Mouse (Mus musculus) midbrain, embryonic 13.5 days (tissue): ENCODE data around the gene Kiz. TPM values are rescaled to one million over a fixed set of nuclear protein-coding genes. Genes with fewer than 3 reads are reported as not detected.

Experiments
- ATAC-seq: fragments of 200-750 bp; cut with Nextera tagmentation; 2 replicates; pipeline ENCODE4 v1.8.0; 2017; ENCODE audit warnings: mild to moderate bottlenecking, moderate TSS enrichment, moderate library complexity
- H3K27ac ChIP-seq: fragments of 300-500 bp; sonication (generic); 2 replicates; pipeline ENCODE4 v1.5.1; 2015; ENCODE audit warnings: inconsistent platforms, mild to moderate bottlenecking, moderate library complexity
- H3K27me3 ChIP-seq: fragments of 300-500 bp; sonication (generic); 2 replicates; pipeline ENCODE4 v1.6.1; 2015; ENCODE audit warnings: mild to moderate bottlenecking, inconsistent platforms
- H3K36me3 ChIP-seq: fragments of 300-500 bp; sonication (generic); 2 replicates; pipeline ENCODE4 v1.6.1; 2015; ENCODE audit warnings: mild to moderate bottlenecking, inconsistent platforms
- H3K4me1 ChIP-seq: fragments of 300-500 bp; sonication (generic); replicated peaks from 2 replicates; pipeline ENCODE4 v1.6.1; 2015; ENCODE audit warnings: inconsistent platforms
- H3K4me2 ChIP-seq: fragments of 300-500 bp; sonication (generic); replicated peaks from 2 replicates; pipeline ENCODE4 v1.6.1; 2015; ENCODE audit warnings: moderate library complexity, mild to moderate bottlenecking, inconsistent platforms
- H3K4me3 ChIP-seq: fragments of 300-500 bp; sonication (generic); replicated peaks from 2 replicates; pipeline ENCODE4 v1.5.1; 2015; ENCODE audit warnings: mild to moderate bottlenecking, inconsistent platforms
- H3K9ac ChIP-seq: fragments of 300-500 bp; sonication (generic); replicated peaks from 2 replicates; pipeline ENCODE4 v1.6.1; 2015; ENCODE audit warnings: mild to moderate bottlenecking, inconsistent platforms
- H3K9me3 ChIP-seq: fragments of 300-500 bp; sonication (generic); 2 replicates; pipeline ENCODE4 v1.6.1; 2016; ENCODE audit warnings: mild to moderate bottlenecking, inconsistent platforms
- WGBS: fragments of 180-500 bp; shearing (Covaris S2); methylation state at CpG from one replicate; pipeline ENCODE4 v1.1.7; 2015; 5-methylcytosine and 5-hydroxymethylcytosine counted together
- polyA plus RNA-seq: library from polyadenylated mRNA; unstranded; fragments of >200 nt; fragmentation: Nextera tagmentation; extraction: Ambion mirVana; gene quantifications from 2 replicates; pipeline ENCODE4 v1.2.1, GENCODE M21; 2015

Kiz gene
- polyA plus RNA-seq, 1 experiment from 2014 or later: 34.9 TPM

DNA sequence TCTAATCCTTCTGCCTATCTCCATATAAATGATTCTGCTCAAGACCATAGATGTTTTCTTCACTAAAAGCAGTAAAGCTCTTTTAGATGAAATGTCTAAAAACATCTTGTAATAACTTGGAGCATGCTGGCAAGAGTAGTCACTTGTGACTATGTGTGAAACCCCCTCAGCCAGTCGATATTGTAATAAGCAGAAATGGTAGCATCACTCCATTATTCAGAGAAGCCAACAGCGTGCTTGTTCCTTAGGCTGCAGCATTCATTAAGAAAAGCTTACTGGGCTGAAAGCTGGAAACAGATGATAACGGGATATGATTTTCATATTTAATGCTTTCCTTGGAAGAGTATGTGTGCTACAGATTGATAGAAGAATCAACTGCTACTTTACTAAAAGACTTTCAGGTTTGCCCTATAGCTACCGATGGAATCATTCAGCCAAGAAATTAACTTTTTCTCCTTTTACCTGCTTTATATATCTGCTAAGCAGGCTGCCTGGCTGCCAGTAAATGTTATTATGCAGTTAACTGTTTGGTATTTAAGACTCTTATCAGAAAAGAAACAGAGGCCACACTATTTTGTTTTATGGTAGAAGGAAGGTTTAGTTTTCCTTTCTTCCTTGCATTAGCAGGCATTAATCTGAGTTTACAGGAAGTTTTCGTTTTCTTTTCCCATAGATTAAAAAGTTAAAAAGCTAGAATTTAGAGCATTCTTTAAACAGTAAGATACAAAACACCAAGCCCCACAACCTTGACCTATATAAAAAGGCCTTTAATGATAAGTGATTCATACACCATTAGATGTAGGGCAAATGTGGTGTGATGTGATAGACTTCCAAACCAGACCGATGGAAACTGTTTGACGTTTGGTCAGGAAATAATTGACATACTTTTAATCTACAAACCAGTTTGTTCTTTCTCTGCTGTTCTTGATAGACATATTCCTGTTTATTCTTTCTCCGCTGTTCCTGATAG lies 15.9 kb downstream of the Kiz start:
- no peaks in the 10 kb centered on the region for H3K9me3 ChIP-seq
- no peaks in the 10 kb centered on the region for H3K27me3 ChIP-seq
- ATAC-seq: peak; percentile 83
- no peak overlapping the region for H3K4me2 ChIP-seq
- no peak overlapping the region for H3K4me3 ChIP-seq
- H3K36me3 ChIP-seq: no peaks in the 10 kb centered on the region
- H3K27ac ChIP-seq: no peak overlapping the region
- H3K4me1 ChIP-seq: 0 out of 2 replicates have a peak, but pooled peaks cover 3% of the 10 kb centered on the region
- H3K9ac ChIP-seq: no peak overlapping the region
- 75% methylated on average over 8 of the region's 8 CpGs for WGBS

- Histone ChIP-seq H3K4me1 (0 out of 2 replicates have a peak, but pooled peaks cover 3% of the 10 kb centered on the region), H3K9me3 (no peaks in the 10 kb centered on the region), H3K4me2 (no peak overlapping the region), H3K4me3 (no peak overlapping the region), H3K27me3 (no peaks in the 10 kb centered on the region), H3K36me3 (no peaks in the 10 kb centered on the region), H3K9ac (no peak overlapping the region), H3K27ac (peak overlapping the region; percentile 25; the same call in 1 of the 2 replicates)
- ATAC-seq: no peak
- WGBS: 60% methylated on average over 3 of the region's 3 CpGs
Measured at GRCm38 (mm10) chr2:146872697-146873096, 17.0 kb downstream of the Kiz start.

- H3K4me3 ChIP-seq: no peak overlapping the region
Measured at GRCm38 (mm10) chr2:146873881-146874441, 18.3 kb downstream of the Kiz start.

DNA sequence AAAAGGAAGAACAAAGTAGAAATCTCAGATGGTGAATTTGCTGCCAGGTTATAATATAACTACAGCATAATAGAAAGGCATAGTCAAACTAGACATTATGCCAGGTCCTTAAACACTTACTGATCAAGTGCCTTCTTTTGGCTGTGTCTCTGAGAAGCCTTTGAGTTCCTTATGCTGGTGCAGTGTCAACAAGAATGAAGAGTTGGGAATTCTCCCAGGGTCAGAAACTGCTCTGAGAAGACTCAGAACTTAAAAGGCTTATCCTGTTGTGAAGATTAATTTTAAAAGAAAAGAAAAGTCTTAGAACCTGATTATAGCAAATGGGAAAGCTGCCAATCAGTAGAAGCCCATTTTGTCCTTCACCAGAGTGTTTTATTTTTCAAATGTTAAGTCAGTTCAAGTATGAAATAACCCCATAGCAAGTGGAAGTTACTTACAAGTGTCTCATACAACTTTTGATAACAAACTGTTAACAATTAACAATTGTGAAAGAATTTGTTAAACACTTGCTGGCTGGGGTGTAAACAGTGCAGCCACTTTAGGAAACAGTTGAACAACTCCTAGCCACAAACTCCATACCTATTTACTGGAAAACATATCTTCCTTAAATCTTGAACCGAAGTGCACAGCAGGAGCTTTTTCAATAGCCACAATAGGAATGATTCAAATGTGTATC lies 21.9 kb downstream of the Kiz start:
- no peak for ATAC-seq
- WGBS: 73% methylated on average over 1 of the region's 1 CpGs
- H3K9me3 ChIP-seq: no peaks in the 10 kb centered on the region
- H3K27me3 ChIP-seq: peaks cover 11% of the 10 kb centered on the region; the same call in 1 of the 2 replicates
- H3K4me2 ChIP-seq: no peak overlapping the region
- H3K4me1 ChIP-seq: 0 out of 2 replicates have a peak, but pooled peaks cover 2% of the 10 kb centered on the region
- no peak overlapping the region for H3K4me3 ChIP-seq
- H3K9ac ChIP-seq: no peak overlapping the region
- H3K36me3 ChIP-seq: no peaks in the 10 kb centered on the region
- H3K27ac ChIP-seq: no peak overlapping the region

More at GRCm38 (mm10) chr2:146873881-146874441, 18.3 kb downstream of the Kiz start:
- no peak for ATAC-seq
- Histone ChIP-seq H3K9me3 (no peaks in the 10 kb centered on the region), H3K27me3 (no peaks in the 10 kb centered on the region), H3K4me1 (0 out of 2 replicates have a peak, but pooled peaks cover 3% of the 10 kb centered on the region), H3K9ac (no peak overlapping the region), H3K27ac (no peak overlapping the region), H3K4me2 (no peak overlapping the region), H3K36me3 (no peaks in the 10 kb centered on the region)
- WGBS: 93% methylated on average over 7 of the region's 7 CpGs

DNA sequence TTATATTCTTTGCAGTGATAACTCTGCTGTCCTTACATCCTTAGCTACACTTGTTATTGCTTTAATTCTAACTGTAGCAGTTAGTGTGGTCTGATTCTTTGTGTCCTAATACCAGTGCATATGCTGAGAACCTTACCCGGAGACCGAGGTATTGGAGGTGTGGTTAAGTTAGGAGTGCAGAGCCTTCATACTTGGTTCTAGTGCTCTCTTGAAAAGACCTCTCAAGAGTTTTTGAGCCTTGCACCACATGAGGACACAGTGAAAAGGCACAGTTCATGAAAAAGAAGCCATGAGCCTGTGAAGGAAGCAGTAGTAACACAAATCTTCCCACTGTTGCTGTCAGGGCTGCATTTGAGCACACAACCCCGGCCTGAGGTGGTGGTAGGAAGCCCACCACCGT lies 26.0 kb downstream of the Kiz start:
- whole genome bisulfite sequencing: 98% methylated on average over 4 of the region's 4 CpGs
- Histone ChIP-seq H3K4me3 (no peak overlapping the region), H3K9me3 (no peaks in the 10 kb centered on the region), H3K4me2 (no peak overlapping the region), H3K27me3 (peaks cover 18% of the 10 kb centered on the region), H3K36me3 (no peaks in the 10 kb centered on the region), H3K9ac (no peak overlapping the region), H3K27ac (no peak overlapping the region), H3K4me1 (peaks cover 17% of the 10 kb centered on the region)
- ATAC-seq: no peak

GRCm38 (mm10) chr2:146884291-146884855 lies 28.7 kb downstream of the Kiz start:
- H3K27ac ChIP-seq: 0 out of 2 replicates have a peak overlapping the region, but pooled peaks have one; percentile 3
- 26% methylated on average over 8 of the region's 8 CpGs for WGBS
- ATAC-seq: peak; percentile 68

GRCm38 (mm10) chr2:146888786-146889414 lies 33.2 kb downstream of the Kiz start:
- 94% methylated on average over 4 of the region's 4 CpGs for WGBS
- Histone ChIP-seq H3K4me3 (no peak overlapping the region), H3K9ac (no peak overlapping the region), H3K9me3 (no peaks in the 10 kb centered on the region), H3K4me1 (peaks cover 14% of the 10 kb centered on the region), H3K36me3 (peaks cover 12% of the 10 kb centered on the region), H3K27me3 (peaks cover 8% of the 10 kb centered on the region; the same call in 1 of the 2 replicates), H3K27ac (no peak overlapping the region), H3K4me2 (no peak overlapping the region)
- ATAC-seq: no peak

More at GRCm38 (mm10) chr2:146884291-146884855, 28.7 kb downstream of the Kiz start:
- Histone ChIP-seq H3K36me3 (peaks cover 5% of the 10 kb centered on the region), H3K4me1 (peaks cover 17% of the 10 kb centered on the region), H3K4me3 (no peak overlapping the region), H3K9ac (no peak overlapping the region), H3K4me2 (0 out of 2 replicates have a peak overlapping the region, but pooled peaks have one; percentile 8), H3K27me3 (peaks cover 18% of the 10 kb centered on the region), H3K9me3 (no peaks in the 10 kb centered on the region)

- Histone ChIP-seq H3K27ac (no peak overlapping the region), H3K4me3 (no peak overlapping the region), H3K9me3 (no peaks in the 10 kb centered on the region), H3K27me3 (no peaks in the 10 kb centered on the region), H3K4me2 (no peak overlapping the region), H3K4me1 (no peaks in the 10 kb centered on the region), H3K9ac (no peak overlapping the region), H3K36me3 (peaks cover 3% of the 10 kb centered on the region; the same call in 1 of the 2 replicates)
- ATAC-seq: no peak
Measured at GRCm38 (mm10) chr2:146898977-146899376, 43.3 kb downstream of the Kiz start.

DNA sequence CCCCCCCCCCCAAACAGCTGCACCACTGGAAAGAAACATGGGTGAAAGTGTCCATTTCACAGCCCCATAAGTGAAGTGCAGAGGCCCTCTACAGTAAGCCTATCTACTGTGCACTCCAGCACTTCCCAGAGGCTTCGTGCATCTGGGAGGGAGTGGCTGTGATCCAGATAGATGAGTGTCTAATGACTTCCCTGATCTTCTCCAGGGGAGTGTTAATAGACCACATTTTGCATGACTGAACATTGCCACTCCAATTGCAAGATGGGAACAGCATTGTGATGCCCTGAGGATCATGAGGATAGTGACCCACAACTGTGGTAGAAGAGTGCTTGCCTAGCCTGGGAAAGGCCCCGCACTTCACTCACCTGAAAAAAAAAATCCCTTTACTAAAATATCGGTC lies 60.4 kb downstream of the Kiz start:
- Histone ChIP-seq H3K27ac (no peak overlapping the region), H3K27me3 (peaks cover 15% of the 10 kb centered on the region), H3K36me3 (no peaks in the 10 kb centered on the region), H3K4me1 (peaks cover 12% of the 10 kb centered on the region), H3K9me3 (no peaks in the 10 kb centered on the region), H3K4me2 (no peak overlapping the region), H3K4me3 (no peak overlapping the region), H3K9ac (no peak overlapping the region)
- no peak for ATAC-seq
- WGBS: 88% methylated on average over 3 of the region's 3 CpGs

DNA sequence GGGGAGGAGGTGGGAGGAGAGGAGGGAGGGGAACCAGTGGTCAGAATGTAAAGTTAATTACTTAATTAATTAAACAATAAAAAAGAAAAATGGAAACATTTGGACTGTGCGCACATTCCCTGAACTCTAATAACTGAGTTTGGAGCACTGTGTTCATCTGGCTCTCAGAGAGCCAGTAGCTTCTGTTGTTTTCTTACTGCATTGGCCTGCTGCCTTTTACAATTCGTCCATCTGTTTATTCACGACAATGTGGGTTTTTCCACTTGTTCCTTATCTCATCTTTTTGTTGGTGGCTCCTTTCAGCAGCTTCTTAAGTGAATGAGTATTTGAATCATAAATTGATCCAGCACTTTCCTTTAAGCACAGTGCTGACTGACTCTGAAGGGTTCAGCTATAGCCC lies 62.1 kb downstream of the Kiz start:
- no peak overlapping the region for H3K4me3 ChIP-seq
- WGBS: 83% methylated on average over 3 of the region's 3 CpGs
- H3K9ac ChIP-seq: no peak overlapping the region
- no peak overlapping the region for H3K4me2 ChIP-seq
- no peaks in the 10 kb centered on the region for H3K36me3 ChIP-seq
- no peaks in the 10 kb centered on the region for H3K9me3 ChIP-seq
- no peak for ATAC-seq
- peaks cover 19% of the 10 kb centered on the region for H3K27me3 ChIP-seq
- peaks cover 15% of the 10 kb centered on the region for H3K4me1 ChIP-seq
- H3K27ac ChIP-seq: no peak overlapping the region
